Mouse (Mus musculus): ENCODE results near the gene Slc30a10. TPM values are rescaled to one million over a fixed set of nuclear protein-coding genes. Genes with fewer than 3 reads are reported as not detected.

Gene Slc30a10
- polyA plus RNA-seq, 1 experiment from 2014 or later = 2.2 TPM

Other genes with a start within 250 kb of the Slc30a10 start
- 24.3 and 26.3 TPM in 2 replicates for gene Iars2, start 125.5 kb upstream of the Slc30a10 start, polyA plus RNA-seq (2014; fragmentation: Nextera tagmentation; extraction: Ambion mirVana)
- 22.5 and 26.3 TPM in 2 replicates for gene Bpnt1, start 122.7 kb upstream of the Slc30a10 start, polyA plus RNA-seq (2014; fragmentation: Nextera tagmentation; extraction: Ambion mirVana)
- gene Eprs, start 91.8 kb upstream of the Slc30a10 start, polyA plus RNA-seq (2014; fragmentation: Nextera tagmentation; extraction: Ambion mirVana) = 140 TPM in 2 replicates

Data from midbrain, embryonic 11.5 days (tissue).